Mouse (Mus musculus): ENCODE results near the gene Itgad.
"Not testable (repeated sequence)": the region's sequence is repeated elsewhere in the genome, so short reads cannot be mapped to it uniquely, and the experiment has no call there.

The Itgad gene

GRCm38 (mm10) chr7:128154076-128154475 lies at the start of gene Itgad:
TSS of gene Itgad (plus strand) at chr7:128154376.
- no peak for DNase-seq (ENCODE audit: low spot score in 2 of 2)

GRCm38 (mm10) chr7:128105246-128105645 lies 48.9 kb upstream of the Itgad start:
- DNase-seq (ENCODE audit: low spot score in 2 of 2), result no peak

GRCm38 (mm10) chr7:128107462-128107861 lies 46.7 kb upstream of the Itgad start:
- no peak for DNase-seq (ENCODE audit: low spot score in 2 of 2)

GRCm38 (mm10) chr7:128110314-128110713 lies 43.9 kb upstream of the Itgad start:
- DNase-seq (ENCODE audit: low spot score in 2 of 2), result no peak

GRCm38 (mm10) chr7:128112131-128112530 lies 42.0 kb upstream of the Itgad start:
- DNase-seq (ENCODE audit: low spot score in 2 of 2), result no peak

- no peak for DNase-seq (ENCODE audit: low spot score in 2 of 2)
These were observed 39.6 kb upstream of the Itgad start for GRCm38 (mm10) chr7:128114371-128115105.

- DNase-seq (ENCODE audit: low spot score in 2 of 2), result no peak
These were observed 38.8 kb upstream of the Itgad start for GRCm38 (mm10) chr7:128115211-128115958.

GRCm38 (mm10) chr7:128116396-128116795 lies 37.8 kb upstream of the Itgad start:
- DNase-seq (ENCODE audit: low spot score in 2 of 2), result no peak

GRCm38 (mm10) chr7:128119726-128120490 lies 34.3 kb upstream of the Itgad start:
- DNase-seq (ENCODE audit: low spot score in 2 of 2), result no peak

GRCm38 (mm10) chr7:128128741-128129720 lies 25.1 kb upstream of the Itgad start, which contains the start of gene Itgax:
TSS of gene Itgax (plus strand) at chr7:128129547.
- DNase-seq (ENCODE audit: low spot score in 2 of 2), result no peak

GRCm38 (mm10) chr7:128132148-128132547 lies 22.0 kb upstream of the Itgad start:
- no peak for DNase-seq (ENCODE audit: low spot score in 2 of 2)

GRCm38 (mm10) chr7:128133596-128133995 lies 20.6 kb upstream of the Itgad start:
- no peak for DNase-seq (ENCODE audit: low spot score in 2 of 2)

GRCm38 (mm10) chr7:128136927-128137326 lies 17.2 kb upstream of the Itgad start:
- no peak for DNase-seq (ENCODE audit: low spot score in 2 of 2)

GRCm38 (mm10) chr7:128139611-128140010 lies 14.6 kb upstream of the Itgad start:
- no peak for DNase-seq (ENCODE audit: low spot score in 2 of 2)

GRCm38 (mm10) chr7:128150970-128151369 lies 3.2 kb upstream of the Itgad start:
- DNase-seq (ENCODE audit: low spot score in 2 of 2), result no peak

- no peak for DNase-seq (ENCODE audit: low spot score in 2 of 2)
These were observed 748 bp downstream of the Itgad start for GRCm38 (mm10) chr7:128154924-128155323.

- not testable (repeated sequence) for DNase-seq (ENCODE audit: low spot score in 2 of 2)
These were observed 4.6 kb downstream of the Itgad start for GRCm38 (mm10) chr7:128158688-128159354.

- DNase-seq (ENCODE audit: low spot score in 2 of 2), result no peak
These were observed 9.8 kb downstream of the Itgad start for GRCm38 (mm10) chr7:128164001-128164400.

GRCm38 (mm10) chr7:128166391-128166790 lies 12.2 kb downstream of the Itgad start:
- no peak for DNase-seq (ENCODE audit: low spot score in 2 of 2)

GRCm38 (mm10) chr7:128169996-128170395 lies 15.8 kb downstream of the Itgad start:
- no peak for DNase-seq (ENCODE audit: low spot score in 2 of 2)

Measured in urinary bladder, adult 18-20 months (tissue).